Mouse (Mus musculus) telencephalon, adult 2 months (tissue): Measurements from ENCODE around the gene Edn2.

ENCODE experiments used
- DNase-seq: peaks from one replicate; pipeline ENCODE4 v3.0.0-alpha.2; 2011; ENCODE audit warnings: low read depth, low spot score

Edn2 gene

GRCm38 (mm10) chr4:120153736-120154135, 7.3 kb upstream of the Edn2 start:
- no peak for DNase-seq

GRCm38 (mm10) chr4:120158714-120159310, 2.2 kb upstream of the Edn2 start:
- DNase-seq, result no peak

- DNase-seq, result no peak
Observed at GRCm38 (mm10) chr4:120162586-120162985, 1.6 kb downstream of the Edn2 start.

GRCm38 (mm10) chr4:120163242-120163641, 2.2 kb downstream of the Edn2 start:
- DNase-seq, result peak; percentile 51

- no peak for DNase-seq
Observed at GRCm38 (mm10) chr4:120164316-120164715, 3.3 kb downstream of the Edn2 start.

GRCm38 (mm10) chr4:120167778-120168177, 6.8 kb downstream of the Edn2 start:
- no peak for DNase-seq

- no peak for DNase-seq
Observed at GRCm38 (mm10) chr4:120168346-120168745, 7.3 kb downstream of the Edn2 start.

GRCm38 (mm10) chr4:120170387-120170936, 9.5 kb downstream of the Edn2 start:
- no peak for DNase-seq

- DNase-seq, result no peak
Observed at GRCm38 (mm10) chr4:120172050-120172684, 11.2 kb downstream of the Edn2 start.

- DNase-seq, result no peak
Observed at GRCm38 (mm10) chr4:120179123-120179522, 18.1 kb downstream of the Edn2 start.

GRCm38 (mm10) chr4:120180535-120180934, 19.5 kb downstream of the Edn2 start:
- DNase-seq, result no peak

- no peak for DNase-seq
Observed at GRCm38 (mm10) chr4:120184374-120184991, 23.5 kb downstream of the Edn2 start.

- DNase-seq, result no peak
Observed at GRCm38 (mm10) chr4:120186441-120186840, 25.4 kb downstream of the Edn2 start.

- no peak for DNase-seq
Observed at GRCm38 (mm10) chr4:120186934-120187333, 25.9 kb downstream of the Edn2 start.

GRCm38 (mm10) chr4:120188204-120188603, 27.2 kb downstream of the Edn2 start:
- no peak for DNase-seq

GRCm38 (mm10) chr4:120188651-120189161, 27.7 kb downstream of the Edn2 start:
- DNase-seq, result peak; percentile 35

GRCm38 (mm10) chr4:120189941-120190340, 28.9 kb downstream of the Edn2 start:
- peak; percentile 24 for DNase-seq

- no peak for DNase-seq
Observed at GRCm38 (mm10) chr4:120191987-120192386, 31.0 kb downstream of the Edn2 start.

GRCm38 (mm10) chr4:120194026-120194425, 33.0 kb downstream of the Edn2 start:
- DNase-seq, result no peak

GRCm38 (mm10) chr4:120194965-120195364, 34.0 kb downstream of the Edn2 start:
- DNase-seq, result no peak

- DNase-seq, result no peak
Observed at GRCm38 (mm10) chr4:120199184-120199885, 38.3 kb downstream of the Edn2 start.
